Mouse (Mus musculus): Measurements from ENCODE around the gene Shisal1. TPM values are rescaled to one million over a fixed set of nuclear protein-coding genes. Genes with fewer than 3 reads are reported as not detected.

The Shisal1 gene
- total RNA-seq, 1 experiment: 0.58 TPM

DNA sequence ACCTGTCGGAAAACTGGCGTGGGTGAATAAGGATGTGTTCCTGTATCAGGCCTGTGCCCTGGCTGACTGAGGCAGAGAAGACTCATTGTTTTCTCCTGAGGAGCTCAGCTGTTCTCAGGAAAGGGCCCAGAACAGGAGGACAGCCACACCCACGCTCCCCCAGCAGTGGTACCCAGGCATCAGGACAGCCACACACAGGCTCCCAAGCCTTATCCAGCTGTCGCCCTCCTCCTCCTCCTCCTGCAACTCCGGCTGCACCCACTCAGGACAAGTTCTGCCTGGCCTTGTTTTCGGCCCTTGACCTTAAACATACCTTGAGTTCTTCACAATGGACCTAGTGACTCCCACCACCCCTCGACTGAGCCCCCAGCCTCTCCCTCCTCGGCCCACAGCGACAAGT lies 68.2 kb downstream of the Shisal1 start:
- H3K4me1 ChIP-seq (ENCODE audit: control insufficient read depth in 2 of 2, insufficient read depth in 2 of 2, low read length in 2 of 2, poor library complexity in 1 of 2): 0 out of 4 replicates have a peak, but pooled peaks cover 0 to 2% of the 10 kb centered on the region in 2 experiments
- H3K27ac ChIP-seq (ENCODE audit: insufficient read depth, low read depth, low read length, poor library complexity, severe bottlenecking): no peak overlapping the region
- H3K9me3 ChIP-seq (ENCODE audit: control insufficient read depth, insufficient read depth, low read depth, low read length): no peaks in the 10 kb centered on the region
- H3K4me3 ChIP-seq (ENCODE audit: insufficient read depth in 1 of 2, low read depth in 1 of 2, low read length in 2 of 2, poor library complexity in 1 of 2, severe bottlenecking in 1 of 2): no peak overlapping the region
- in situ Hi-C loops (cut with MboI; ENCODE audit: low sequenced_read_pairs in 2 of 2, unreplicated experiment in 2 of 2): no loop called here
- H3K36me3 ChIP-seq (ENCODE audit: control insufficient read depth, insufficient read depth, low read length, poor library complexity, severe bottlenecking): no peaks in the 10 kb centered on the region
- TF ChIP-seq ZC3H11A (IDR thresholded peaks at IDR 0.05; ENCODE audit: borderline replicate concordance, low read depth, low read length): no peak
- TF ChIP-seq CHD2 (IDR thresholded peaks at IDR 0.05; ENCODE audit: low read depth, low read length): no peak
- no peak for TF ChIP-seq HCFC1 (IDR thresholded peaks at IDR 0.05; ENCODE audit: borderline replicate concordance, insufficient read depth, low read length)
- no peak for TF ChIP-seq ZNF384 (IDR thresholded peaks at IDR 0.05; ENCODE audit: low read depth, low read length)
- no peak for TF ChIP-seq MAFK (IDR thresholded peaks at IDR 0.05; ENCODE audit: insufficient read depth, low read depth, low read length)
- no peak overlapping the region for H3K9ac ChIP-seq (ENCODE audit: insufficient read depth, low read depth, low read length, poor library complexity, severe bottlenecking)
- no peak for DNase-seq (ENCODE audit: low read depth, low spot score)

DNA sequence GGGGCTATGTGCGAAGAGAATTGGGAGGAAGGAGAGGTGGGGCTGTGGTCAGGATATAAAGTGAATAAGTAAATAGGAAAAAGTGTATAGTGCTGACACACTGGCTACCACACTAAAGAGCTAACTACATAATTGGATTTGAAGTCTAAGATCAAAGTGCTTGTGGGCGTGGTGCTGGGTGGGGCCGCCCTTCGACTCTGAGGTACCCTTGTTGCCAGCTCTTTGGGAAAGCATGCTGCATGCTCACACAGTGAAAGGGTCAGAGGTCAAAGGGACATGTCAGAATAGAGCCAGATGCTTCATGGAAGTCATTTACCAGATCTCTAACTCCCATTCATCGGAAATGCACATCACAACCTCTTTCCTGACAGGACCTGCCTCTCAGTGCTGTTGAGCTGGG lies 74.1 kb downstream of the Shisal1 start:
- in situ Hi-C loops (cut with MboI; ENCODE audit: low sequenced_read_pairs in 2 of 2, unreplicated experiment in 2 of 2): no loop called here

DNA sequence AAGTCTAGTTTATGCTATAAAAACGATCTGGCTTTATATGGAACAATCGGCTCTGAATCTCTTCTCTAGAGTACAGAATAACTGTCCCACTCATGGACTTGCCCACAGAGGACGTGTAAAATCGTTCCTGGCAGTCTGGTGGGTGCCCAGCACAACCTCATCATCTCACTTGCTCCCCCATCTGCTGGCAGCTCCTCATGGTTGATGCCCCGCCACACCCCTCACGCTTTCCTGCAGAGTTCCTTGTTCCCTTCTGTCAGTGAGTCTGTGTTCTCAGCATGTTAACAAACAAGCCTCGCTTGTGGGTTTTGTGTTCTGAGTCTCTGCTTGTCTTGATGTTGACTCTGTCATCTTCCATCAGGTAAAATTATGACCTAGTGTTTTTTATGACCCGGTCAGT lies 79.5 kb downstream of the Shisal1 start:
- Histone ChIP-seq H3K9ac (ENCODE audit: insufficient read depth, low read depth, low read length, poor library complexity, severe bottlenecking) (no peak overlapping the region), H3K36me3 (ENCODE audit: control insufficient read depth, insufficient read depth, low read length, poor library complexity, severe bottlenecking) (no peaks in the 10 kb centered on the region), H3K4me3 (ENCODE audit: insufficient read depth in 1 of 2, low read depth in 1 of 2, low read length in 2 of 2, poor library complexity in 1 of 2, severe bottlenecking in 1 of 2) (no peak overlapping the region), H3K27ac (ENCODE audit: insufficient read depth, low read depth, low read length, poor library complexity, severe bottlenecking) (no peak overlapping the region), H3K9me3 (ENCODE audit: control insufficient read depth, insufficient read depth, low read depth, low read length) (no peaks in the 10 kb centered on the region), H3K4me1 (ENCODE audit: control insufficient read depth in 2 of 2, insufficient read depth in 2 of 2, low read length in 2 of 2, poor library complexity in 1 of 2) (no peaks in the 10 kb centered on the region)
- DNase-seq (ENCODE audit: low read depth, low spot score): no peak
- no peak for TF ChIP-seq ZNF384 (IDR thresholded peaks at IDR 0.05; ENCODE audit: low read depth, low read length)
- in situ Hi-C loops (cut with MboI; ENCODE audit: low sequenced_read_pairs in 2 of 2, unreplicated experiment in 2 of 2): no loop called here

More for the DNA sequence above, 74.1 kb downstream of the Shisal1 start:
- DNase-seq (ENCODE audit: low read depth, low spot score): no peak
- H3K36me3 ChIP-seq (ENCODE audit: control insufficient read depth, insufficient read depth, low read length, poor library complexity, severe bottlenecking): no peaks in the 10 kb centered on the region
- no peaks in the 10 kb centered on the region; a peak in 1 of 4 replicates for H3K4me1 ChIP-seq (ENCODE audit: control insufficient read depth in 2 of 2, insufficient read depth in 2 of 2, low read length in 2 of 2, poor library complexity in 1 of 2)
- no peak overlapping the region for H3K27ac ChIP-seq (ENCODE audit: insufficient read depth, low read depth, low read length, poor library complexity, severe bottlenecking)
- H3K9ac ChIP-seq (ENCODE audit: insufficient read depth, low read depth, low read length, poor library complexity, severe bottlenecking): no peak overlapping the region
- H3K4me3 ChIP-seq (ENCODE audit: insufficient read depth in 1 of 2, low read depth in 1 of 2, low read length in 2 of 2, poor library complexity in 1 of 2, severe bottlenecking in 1 of 2): no peak overlapping the region
- TF ChIP-seq CHD2 (IDR thresholded peaks at IDR 0.05; ENCODE audit: low read depth, low read length) (no peak), ZNF384 (IDR thresholded peaks at IDR 0.05; ENCODE audit: low read depth, low read length) (no peak), HCFC1 (IDR thresholded peaks at IDR 0.05; ENCODE audit: borderline replicate concordance, insufficient read depth, low read length) (no peak), MAFK (IDR thresholded peaks at IDR 0.05; ENCODE audit: insufficient read depth, low read depth, low read length) (no peak), ZC3H11A (IDR thresholded peaks at IDR 0.05; ENCODE audit: borderline replicate concordance, low read depth, low read length) (no peak)
- no peaks in the 10 kb centered on the region for H3K9me3 ChIP-seq (ENCODE audit: control insufficient read depth, insufficient read depth, low read depth, low read length)

DNA sequence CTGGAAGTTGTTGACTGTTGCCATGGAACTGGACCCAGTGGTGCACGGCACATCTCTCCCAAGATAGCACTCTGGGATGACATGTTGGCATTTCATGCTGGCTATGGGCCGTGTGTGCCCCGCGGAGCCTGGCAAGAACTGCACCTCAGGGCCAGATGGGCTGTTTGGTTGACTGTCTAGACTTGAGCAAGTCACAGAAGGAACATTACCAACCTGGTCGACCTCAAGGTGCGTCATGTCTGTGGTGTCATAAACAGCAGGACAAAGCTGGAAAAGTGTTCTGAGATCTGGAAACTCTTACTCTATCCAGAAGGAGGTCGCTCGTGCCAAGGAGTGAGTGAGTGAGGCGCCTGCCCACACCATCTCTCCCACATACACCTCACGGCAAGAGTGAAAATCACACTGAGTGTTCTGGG lies 80.3 kb downstream of the Shisal1 start:
- Histone ChIP-seq H3K4me1 (ENCODE audit: control insufficient read depth in 2 of 2, insufficient read depth in 2 of 2, low read length in 2 of 2, poor library complexity in 1 of 2) (no peaks in the 10 kb centered on the region), H3K4me3 (ENCODE audit: insufficient read depth in 1 of 2, low read depth in 1 of 2, low read length in 2 of 2, poor library complexity in 1 of 2, severe bottlenecking in 1 of 2) (no peak overlapping the region), H3K36me3 (ENCODE audit: control insufficient read depth, insufficient read depth, low read length, poor library complexity, severe bottlenecking) (no peaks in the 10 kb centered on the region), H3K9me3 (ENCODE audit: control insufficient read depth, insufficient read depth, low read depth, low read length) (no peaks in the 10 kb centered on the region), H3K9ac (ENCODE audit: insufficient read depth, low read depth, low read length, poor library complexity, severe bottlenecking) (no peak overlapping the region), H3K27ac (ENCODE audit: insufficient read depth, low read depth, low read length, poor library complexity, severe bottlenecking) (no peak overlapping the region)
- TF ChIP-seq ZC3H11A (IDR thresholded peaks at IDR 0.05; ENCODE audit: borderline replicate concordance, low read depth, low read length): no peak
- no peak for TF ChIP-seq CHD2 (IDR thresholded peaks at IDR 0.05; ENCODE audit: low read depth, low read length)
- in situ Hi-C loops (cut with MboI; ENCODE audit: low sequenced_read_pairs in 2 of 2, unreplicated experiment in 2 of 2): no loop called here
- no peak for DNase-seq (ENCODE audit: low read depth, low spot score)

DNA sequence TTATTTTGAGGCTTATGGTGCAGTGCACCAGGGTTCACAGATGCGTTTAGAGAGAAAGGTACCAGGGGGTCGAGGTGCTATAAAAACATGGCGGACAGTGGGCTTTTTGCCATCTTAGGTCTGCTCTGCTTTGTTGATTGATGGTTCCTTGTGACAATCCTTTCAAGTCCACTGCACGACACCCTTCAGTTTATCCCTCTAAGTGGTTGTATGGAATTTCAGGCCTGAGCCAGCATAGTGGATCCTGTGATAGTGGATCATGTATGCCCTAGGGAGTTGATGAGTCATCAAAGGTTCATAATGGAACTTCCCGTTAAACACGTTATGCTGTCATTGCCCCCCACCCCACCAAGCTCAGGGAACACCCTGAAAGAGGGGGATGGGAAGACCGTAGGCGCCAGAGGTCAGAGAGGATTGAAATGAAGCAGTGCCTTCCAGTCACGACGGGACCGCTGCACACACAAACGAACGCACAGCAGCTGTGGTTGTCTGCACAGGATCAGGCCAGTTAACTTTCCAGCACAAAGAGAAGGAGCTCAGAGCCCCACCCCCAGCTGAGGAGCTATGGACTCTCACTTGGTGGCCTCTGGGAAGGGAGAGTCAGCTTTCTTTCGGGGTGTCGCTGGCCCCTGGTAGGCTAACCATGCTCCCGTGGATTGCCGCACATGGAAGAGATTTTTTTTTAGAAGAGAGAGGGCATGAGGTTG lies 81.1 kb downstream of the Shisal1 start:
- Histone ChIP-seq H3K4me1 (ENCODE audit: control insufficient read depth in 2 of 2, insufficient read depth in 2 of 2, low read length in 2 of 2, poor library complexity in 1 of 2) (no peaks in the 10 kb centered on the region), H3K9ac (ENCODE audit: insufficient read depth, low read depth, low read length, poor library complexity, severe bottlenecking) (no peak overlapping the region), H3K36me3 (ENCODE audit: control insufficient read depth, insufficient read depth, low read length, poor library complexity, severe bottlenecking) (no peaks in the 10 kb centered on the region), H3K9me3 (ENCODE audit: control insufficient read depth, insufficient read depth, low read depth, low read length) (no peaks in the 10 kb centered on the region), H3K27ac (ENCODE audit: insufficient read depth, low read depth, low read length, poor library complexity, severe bottlenecking) (no peak overlapping the region), H3K4me3 (ENCODE audit: insufficient read depth in 1 of 2, low read depth in 1 of 2, low read length in 2 of 2, poor library complexity in 1 of 2, severe bottlenecking in 1 of 2) (no peak overlapping the region)
- in situ Hi-C loops (cut with MboI; ENCODE audit: low sequenced_read_pairs in 2 of 2, unreplicated experiment in 2 of 2): no loop called here
- TF ChIP-seq ZNF384 (IDR thresholded peaks at IDR 0.05; ENCODE audit: low read depth, low read length): no peak
- no peak for TF ChIP-seq HCFC1 (IDR thresholded peaks at IDR 0.05; ENCODE audit: borderline replicate concordance, insufficient read depth, low read length)
- TF ChIP-seq CHD2 (IDR thresholded peaks at IDR 0.05; ENCODE audit: low read depth, low read length): no peak
- TF ChIP-seq MAFK (IDR thresholded peaks at IDR 0.05; ENCODE audit: insufficient read depth, low read depth, low read length): no peak
- TF ChIP-seq ZC3H11A (IDR thresholded peaks at IDR 0.05; ENCODE audit: borderline replicate concordance, low read depth, low read length): no peak
- no peak for DNase-seq (ENCODE audit: low read depth, low spot score)
